Mouse (Mus musculus) c-Kit-positive CD71-positive TER-119-positive erythroid progenitor cells, embryonic 14.5 days (primary cell): Measurements from ENCODE around the gene Adamts17.

Experiments used
- DNase-seq: peaks from one replicate; pipeline ENCODE4 v3.0.0-alpha.2; 2013; ENCODE audit warnings: low spot score

Gene Adamts17

DNA sequence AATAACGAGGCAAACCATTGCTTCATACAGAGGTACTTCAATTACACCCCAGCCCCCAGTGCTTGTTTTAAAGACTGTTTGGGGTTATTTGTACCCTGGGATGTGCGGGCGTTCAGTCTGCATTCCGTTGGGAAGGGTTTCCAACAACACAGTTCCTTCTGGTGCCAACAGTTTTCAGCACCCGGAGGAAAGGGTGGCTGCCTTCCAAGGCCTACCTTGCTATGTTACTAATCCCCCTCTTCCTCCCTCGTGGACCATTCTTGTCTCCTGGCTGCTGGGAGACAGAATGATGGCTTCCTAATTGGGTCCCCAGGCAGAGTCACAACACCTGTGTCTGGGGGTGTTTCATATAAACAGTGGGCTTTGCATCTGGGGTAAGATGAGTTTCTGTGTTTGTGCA is 94.5 kb downstream of the Adamts17 start:
- no peak for DNase-seq

DNA sequence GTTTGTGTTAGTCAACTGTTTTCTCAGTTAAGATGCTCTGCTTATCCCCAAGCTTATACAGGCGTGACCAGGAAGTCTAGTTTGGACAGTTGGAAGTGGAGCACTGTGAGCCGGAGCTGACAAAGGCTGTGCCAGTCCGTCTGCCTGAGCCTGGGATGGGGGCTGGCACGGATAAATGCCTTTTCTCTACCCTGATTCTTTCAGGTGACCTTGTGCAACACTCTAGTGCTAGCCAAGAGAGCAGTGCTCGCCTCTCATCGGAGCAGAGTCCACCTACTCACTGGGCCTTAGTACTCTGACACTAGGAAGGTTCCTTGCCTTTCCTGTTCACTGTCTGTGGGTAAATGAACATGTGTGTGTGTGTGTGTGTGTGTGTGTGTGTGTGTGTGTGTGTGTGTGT is 95.5 kb downstream of the Adamts17 start:
- DNase-seq, result no peak

DNA sequence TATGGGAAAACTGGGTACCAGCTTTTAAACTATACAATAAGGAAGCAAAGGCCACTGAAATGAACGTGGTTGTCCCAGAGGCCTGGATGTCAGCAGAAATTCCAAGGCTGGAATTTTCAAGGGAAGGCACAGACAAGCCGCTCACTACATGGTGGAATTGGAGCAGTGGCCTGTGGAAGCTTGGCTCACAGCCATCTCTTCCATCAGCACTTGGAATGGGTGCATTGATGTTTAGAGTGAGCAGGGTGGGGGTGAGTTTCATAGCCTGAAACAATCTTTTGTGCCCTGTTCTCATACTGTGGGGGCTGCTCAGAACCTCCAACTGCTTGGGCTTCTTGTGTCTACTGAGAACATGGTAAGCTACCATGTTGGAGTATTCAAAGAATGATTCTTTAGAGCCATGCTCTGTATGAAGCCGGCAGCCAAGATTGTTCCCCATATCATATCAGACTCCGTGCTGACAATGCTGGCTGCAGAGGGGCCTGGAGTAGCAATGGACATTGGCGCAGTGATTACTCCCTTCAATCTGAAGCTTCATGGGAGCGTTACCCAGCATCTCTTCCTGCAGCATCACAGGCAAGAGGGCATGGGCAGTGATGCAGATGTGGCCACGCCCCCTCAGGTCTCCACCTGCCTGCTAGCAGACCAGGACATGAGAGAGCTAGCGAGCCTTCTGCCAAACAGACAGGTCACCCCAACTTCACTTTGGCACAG is 96.7 kb downstream of the Adamts17 start:
- no peak for DNase-seq

DNA sequence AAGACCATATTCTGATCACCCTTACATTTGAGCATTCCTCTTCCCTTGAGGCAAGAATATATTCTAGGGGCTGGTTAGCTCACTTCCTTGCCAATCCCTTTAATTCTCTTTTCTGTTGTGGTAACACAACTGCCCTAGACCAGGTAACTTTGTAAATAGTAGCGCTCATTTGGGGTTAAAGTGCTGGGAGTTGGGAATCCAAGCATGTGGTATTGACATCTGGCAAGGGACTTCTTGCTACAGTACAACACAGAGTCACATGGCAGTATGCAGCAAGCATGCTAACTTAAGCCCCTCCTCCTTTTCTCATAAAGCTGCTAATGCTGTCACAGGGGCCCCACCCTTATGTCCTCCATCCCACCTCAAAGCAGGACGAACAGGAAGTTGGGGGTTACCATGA is 97.4 kb downstream of the Adamts17 start:
- no peak for DNase-seq

DNA sequence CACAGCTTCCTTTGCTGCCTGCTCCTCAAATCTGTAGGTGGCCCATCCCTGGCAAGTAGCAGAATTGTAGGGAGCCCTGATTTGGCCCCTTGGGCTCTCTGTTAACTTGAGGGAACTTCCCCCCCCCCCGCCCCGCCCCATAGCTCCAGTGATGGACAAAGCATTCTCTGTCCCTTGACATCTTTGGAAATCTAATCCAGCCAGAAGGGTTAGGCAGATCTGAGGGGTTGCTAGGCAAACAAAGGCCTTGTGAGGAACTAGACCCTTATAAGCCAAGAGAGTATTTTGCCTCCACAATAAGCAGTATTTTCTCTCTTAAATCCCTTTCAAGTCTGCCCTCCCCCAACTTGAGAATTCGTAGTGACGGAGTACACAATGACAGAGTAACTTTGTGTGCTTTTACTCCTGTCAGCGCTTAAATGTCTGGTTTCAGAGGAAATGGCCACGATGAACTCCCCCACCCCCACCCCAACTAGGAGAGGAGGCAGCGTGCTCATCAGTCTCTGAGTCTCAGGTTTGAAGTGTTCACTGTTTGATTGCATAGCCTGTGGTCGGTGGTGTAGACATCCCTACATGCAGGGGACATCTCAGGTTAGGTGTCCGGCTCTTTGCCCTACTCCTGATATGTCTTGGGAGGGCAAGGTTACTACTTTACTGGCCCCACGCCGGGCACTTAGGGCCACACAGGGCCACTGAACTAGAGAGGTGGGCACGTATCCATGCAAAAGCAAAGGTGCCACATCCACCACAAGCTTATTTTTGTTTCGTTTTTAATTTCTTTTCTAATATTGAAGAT is 99.7 kb downstream of the Adamts17 start:
- DNase-seq, result no peak

DNA sequence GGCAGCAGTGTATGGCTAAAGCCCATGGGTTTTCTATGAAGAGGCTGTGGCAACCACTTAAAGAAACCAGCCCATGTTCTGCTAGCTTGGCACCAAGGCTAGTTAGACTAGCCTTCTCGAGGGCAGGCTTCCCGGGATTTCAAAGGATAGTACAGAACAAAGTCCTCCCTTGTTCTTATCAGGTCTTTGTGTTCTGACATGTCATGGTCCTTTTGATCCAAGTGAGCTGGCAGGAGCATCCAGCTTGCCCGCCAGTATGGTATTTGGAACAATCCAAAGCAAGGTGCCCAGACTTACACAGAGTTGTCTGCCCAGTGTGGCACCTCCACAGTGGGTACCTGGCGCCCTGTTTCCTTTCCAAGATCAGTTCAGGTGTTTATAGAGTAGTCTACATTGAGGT is 101.2 kb downstream of the Adamts17 start:
- DNase-seq, result no peak

DNA sequence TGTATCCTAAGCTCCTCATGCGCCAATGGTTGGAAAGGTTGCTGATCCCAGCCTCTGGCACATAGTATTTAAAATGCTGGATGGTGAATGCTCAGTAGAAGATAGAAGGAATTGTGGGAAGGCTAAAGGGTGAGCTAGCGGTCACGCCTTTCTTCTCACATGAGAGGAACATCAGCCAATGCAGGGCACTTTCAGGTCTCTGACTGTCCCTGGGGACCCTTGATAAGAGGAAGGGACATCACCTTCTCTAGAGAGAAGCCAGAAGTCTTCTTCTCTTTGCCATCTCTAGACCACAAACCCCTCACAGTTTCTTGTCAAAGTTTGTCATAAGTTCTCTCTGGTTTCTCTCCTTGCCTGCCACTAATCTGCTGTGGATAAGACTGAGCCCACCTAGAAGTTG is 109.5 kb downstream of the Adamts17 start:
- DNase-seq, result no peak

DNA sequence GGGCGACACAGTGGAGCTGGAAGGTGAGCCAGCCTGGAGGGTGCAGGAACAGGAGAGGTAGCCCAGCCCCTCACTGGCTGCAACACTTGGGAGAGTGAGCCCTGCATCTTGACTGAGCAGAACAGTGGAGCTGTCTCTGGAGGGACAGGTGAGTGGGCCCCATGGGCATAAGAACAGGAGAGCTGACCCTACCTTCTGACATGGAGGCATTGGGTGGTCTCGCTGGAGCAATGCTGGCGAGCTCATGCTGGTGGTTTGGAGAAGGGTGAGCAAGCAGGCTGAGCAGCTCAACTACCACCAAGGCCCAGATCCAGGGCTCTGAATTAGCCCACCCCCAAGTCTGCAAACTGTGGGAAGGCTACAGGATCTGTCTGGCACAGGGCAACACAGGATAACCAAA is 113.4 kb downstream of the Adamts17 start:
- no peak for DNase-seq

DNA sequence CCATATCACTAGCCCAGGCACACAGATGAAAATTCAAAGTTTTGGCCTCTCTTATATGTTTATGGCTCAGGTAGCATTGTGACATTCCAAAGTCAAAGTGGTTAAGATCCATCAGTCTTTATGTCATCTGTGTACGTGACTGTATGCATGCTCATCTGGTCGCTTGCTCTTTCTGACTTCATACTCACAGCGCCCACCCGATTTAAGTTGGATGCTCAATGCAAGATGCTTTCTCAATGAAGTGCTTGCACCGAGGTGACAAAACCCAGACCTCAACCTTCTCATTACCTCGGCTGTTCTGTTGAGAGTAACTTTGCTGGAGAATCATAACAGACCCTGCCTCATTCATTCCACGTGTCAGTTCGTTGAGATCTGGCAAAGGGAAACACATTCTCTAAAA is 114.5 kb downstream of the Adamts17 start:
- DNase-seq, result no peak

DNA sequence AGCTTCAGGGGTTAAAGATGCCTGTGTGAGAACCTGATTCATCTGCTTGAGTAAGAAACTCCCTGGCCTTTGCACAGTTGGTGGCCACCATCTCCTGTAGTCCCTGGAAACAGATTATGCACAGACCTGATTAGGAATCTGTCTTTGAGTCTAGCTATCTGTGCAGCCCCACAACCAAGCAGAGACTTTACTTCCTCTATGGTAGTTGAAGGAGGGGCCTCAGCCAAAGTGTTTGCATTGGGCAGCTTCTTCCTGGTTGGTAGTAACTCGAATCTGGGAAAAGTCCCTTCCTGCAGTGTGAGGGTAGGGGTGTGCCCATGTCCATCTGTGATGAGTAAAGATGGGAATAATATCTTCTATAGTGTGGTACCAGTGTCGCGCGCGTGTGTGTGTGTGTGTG is 115.2 kb downstream of the Adamts17 start:
- no peak for DNase-seq

DNA sequence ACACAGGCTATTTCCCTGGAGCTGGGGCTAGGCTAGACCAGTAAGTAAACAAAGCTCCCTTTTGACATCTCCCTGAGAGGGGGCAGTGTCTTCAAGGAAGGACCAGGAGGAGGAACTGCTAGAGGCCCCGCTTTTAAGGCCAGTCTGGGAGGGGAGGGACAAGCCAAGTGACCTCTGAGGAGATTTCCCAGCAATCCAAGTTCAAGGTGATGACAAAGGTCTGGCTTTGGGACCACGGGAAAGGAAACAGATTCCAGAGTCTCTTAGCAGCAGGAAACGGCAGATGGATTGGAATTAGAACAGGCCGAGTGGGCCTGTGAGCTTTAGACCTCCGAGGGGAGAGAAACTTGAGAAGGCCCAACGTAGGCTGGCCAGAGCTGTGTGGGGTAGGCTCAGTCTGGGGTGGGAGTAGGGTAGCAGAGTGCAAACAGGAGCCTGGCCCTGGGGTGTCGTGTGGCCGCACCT is 116.0 kb downstream of the Adamts17 start:
- DNase-seq, result no peak

DNA sequence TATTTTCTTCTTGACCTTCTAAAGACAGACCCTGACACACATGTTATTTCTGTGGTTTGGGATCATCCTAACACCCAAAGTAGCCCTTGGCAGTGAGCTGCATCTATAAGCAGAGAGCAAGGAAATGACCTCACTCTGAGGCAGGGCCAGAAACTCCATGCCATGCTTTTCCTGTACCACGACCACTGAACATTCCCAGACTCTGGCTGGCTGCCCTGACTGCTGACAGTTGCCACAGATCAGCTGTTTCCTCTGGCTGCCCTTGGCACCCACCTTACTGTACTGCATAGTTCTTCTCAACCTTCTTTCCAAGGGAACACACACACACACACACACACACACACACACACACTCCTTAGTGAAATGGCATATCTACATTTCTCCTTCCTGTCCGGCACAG is 116.4 kb downstream of the Adamts17 start:
- no peak for DNase-seq

DNA sequence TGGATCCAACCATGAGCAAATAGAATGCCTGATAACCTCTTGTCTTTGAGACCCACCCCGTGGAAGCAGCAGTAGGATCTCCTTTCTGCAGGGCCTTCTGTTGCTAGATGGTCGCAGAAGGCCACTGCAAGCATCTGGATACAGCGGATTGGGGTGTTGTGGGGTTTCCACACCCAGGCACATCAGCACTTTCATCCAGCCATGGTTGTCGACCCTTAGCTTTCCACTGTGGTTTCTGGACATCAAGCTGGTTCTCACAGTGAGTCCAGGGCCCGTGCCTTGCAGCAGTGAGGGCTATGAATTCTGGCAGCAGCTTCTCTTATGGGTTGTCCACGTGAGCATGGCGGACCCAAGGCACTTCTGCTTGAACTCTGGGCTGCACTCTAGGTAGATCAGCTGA is 118.2 kb downstream of the Adamts17 start:
- no peak for DNase-seq

DNA sequence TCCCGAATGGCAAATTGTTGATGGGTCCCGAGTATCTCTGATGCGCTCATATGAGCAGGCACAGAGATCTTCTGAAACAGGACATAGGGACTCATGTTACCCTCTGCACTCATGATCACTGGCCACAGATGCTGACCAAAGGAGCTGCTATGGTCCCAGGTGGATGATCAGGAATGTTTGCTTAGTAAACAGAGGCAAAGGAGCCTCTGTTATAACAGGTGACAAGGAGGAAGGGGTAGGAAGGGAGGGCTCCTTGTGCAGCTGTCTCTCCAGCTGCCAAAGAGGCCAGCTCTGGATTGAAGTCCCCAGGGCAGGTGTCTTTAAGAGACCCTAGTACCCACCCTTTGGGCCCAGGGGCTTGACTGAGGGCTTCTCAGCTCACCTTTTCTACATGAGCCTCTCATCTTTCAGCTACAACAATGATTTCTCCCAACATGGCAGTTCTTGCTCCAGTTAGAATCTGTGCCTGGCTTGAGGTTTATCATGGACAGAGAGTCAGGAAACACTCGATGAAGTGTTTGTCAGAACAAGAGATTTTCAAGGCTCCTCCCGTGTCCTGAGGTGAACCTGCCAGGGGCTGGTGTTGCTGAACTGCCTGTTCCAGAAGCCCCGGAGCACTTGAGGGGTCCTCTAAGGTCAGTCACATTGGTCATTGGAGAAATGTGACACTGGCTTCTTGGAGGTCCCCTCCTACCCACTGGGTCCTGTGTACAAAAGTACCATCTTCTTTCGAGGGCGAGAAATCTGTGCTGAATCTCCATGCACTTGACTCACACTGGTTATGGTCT is 120.9 kb downstream of the Adamts17 start:
- no peak for DNase-seq

DNA sequence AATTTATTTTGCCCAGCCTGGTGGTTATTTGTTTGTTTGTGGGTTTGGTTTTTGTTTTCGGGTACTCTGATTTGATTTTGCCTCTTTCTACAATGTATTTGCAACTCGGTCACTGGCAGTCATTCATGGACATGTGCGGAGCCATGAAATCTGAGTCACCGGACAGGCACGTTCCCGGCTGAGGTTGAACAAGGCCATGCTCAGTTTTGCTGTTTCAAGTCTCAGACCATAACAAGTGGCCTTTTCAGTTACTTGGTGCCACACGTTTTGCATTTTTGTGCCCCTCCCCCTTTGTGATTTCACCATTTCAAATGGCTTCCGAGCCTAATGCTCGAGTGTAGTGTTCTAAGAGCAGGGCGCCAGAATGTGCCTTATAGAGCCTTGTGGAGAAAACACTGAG is 123.2 kb downstream of the Adamts17 start:
- DNase-seq, result no peak

DNA sequence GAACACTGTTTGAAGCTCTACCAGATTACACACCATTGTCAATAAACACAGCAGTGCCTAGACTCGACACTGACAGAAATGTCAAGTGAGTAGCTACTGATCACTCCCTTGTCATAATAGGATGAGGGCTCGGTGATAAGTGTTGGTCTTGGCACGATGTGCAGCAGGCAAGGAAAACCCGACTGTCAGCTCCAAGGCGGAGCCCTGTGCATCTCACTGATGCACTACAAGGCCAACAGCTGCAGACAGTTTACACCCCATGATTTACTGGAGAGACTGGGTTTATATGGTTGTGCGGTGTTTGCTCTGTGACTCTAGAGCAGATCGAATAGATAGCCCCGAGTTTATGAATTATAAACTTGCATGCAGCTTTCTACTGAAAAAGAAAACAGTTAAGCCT is 124.0 kb downstream of the Adamts17 start:
- no peak for DNase-seq

DNA sequence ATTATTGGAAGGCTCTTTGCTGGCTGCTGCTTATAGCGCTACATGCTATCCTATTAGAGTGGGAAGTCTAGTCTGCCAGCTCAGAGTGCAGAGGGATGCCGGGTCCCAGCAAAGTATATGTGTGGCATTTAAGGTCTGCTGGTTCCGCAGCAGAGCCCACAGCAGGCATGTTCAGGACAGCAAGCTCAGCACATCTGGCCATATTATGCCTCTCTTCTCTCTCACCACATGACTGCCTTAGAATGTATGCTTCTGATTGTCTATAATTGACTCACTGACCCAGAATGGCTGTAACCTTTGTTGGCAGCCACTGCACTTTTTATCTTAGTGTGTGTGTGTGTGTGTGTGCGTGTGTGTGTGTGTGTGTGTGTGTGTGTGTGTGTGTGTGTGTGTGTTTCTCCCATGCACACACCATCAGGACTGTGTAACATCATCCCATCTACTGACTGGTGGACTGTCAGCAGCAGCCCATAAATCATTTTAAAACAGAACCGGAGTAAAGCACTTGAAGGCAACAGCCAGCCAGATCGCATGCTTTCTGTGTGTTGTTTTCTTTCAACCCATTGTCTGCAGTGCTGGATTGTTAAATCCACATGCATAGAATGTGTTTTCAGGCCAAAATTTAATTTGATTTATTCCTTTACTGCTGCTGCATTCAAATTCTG is 127.1 kb downstream of the Adamts17 start:
- no peak for DNase-seq

DNA sequence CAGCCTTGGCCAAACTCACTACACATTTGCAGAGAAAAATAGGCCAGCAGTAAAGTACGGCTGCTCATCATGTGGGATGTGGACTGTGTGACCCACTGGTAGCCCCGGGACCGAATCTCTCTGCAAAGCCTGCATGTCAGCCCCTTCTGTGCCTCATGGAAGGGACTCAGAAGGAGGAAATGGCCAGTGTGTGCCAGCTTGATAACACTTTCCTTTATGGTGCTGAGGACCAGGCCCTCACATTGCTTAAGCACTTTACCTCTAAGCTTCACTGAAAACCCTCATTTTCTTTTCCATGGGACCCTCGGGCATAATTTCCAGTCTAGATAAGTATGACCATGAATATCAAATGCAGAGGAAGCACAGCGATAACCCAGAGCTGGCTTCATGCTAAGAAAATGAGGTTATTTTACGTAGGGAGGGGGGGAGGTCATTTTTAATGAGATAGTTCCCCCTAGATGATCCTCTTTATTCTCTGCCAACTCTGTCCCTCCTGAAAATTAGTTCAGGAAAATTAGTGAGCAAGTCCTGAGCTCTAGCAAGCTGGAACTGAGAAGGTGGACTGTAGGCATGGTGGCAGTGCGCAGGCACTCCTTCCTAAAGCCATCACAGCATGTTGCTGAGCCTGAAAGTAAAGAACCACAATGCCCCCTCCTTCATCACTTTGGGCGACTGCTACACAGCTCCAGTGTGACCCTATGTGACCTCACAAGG is 127.8 kb downstream of the Adamts17 start:
- no peak for DNase-seq

DNA sequence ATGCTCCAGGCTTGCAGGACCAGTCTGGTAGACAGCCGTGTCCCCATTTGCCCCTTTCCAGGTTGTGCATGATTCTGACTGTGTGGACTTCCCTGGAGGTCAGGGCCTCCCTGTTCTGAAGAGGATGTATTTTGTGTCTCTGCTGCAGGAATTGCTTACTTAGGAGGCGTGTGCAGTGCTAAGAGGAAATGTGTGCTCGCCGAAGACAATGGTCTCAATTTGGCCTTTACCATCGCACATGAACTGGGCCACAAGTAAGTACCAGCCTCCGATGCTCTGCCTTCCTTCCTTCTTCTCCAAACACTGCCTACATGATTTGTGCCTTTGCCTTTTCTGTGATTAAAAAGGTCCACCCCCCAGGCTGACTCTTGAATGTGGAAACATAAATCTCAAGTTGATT is 129.1 kb downstream of the Adamts17 start:
- no peak for DNase-seq

DNA sequence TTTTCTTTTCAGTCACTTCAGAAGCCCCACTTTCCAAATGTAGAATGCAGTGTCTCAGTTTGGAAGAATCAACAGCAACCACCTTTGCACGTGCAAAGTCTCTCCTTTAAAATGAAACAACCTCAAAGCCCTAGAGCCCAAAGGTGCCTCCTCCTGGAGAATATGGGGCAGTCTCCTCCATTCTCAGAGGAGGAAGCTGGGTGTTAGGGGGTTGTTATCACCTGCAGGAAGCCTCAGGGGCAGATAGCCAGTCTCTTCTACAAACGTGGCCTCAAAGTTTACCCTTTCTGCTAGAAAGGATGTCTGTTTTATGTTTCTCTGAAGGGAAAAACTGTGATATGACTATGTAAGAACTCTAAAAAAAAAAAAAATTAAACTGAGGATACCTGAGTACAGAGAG is 129.7 kb downstream of the Adamts17 start:
- no peak for DNase-seq

DNA sequence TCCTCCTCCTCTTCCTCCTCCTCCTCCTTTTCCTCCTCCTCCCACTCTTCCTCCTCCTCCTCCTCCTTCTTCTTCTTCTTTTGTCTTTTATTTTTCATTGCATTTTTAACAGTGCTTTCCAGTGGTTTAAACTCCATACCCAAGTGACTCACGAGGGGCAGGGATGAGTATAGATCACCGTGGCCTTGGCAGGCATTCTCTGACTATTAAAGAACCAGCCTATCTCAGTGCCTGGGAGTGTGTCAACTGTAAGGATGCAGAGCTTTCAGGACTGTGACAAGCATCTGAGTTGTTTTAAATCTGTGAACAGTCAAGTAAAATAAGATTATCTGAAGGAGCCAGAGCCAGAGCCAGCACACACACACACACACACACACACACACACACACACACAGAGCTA is 130.7 kb downstream of the Adamts17 start:
- DNase-seq, result no peak

DNA sequence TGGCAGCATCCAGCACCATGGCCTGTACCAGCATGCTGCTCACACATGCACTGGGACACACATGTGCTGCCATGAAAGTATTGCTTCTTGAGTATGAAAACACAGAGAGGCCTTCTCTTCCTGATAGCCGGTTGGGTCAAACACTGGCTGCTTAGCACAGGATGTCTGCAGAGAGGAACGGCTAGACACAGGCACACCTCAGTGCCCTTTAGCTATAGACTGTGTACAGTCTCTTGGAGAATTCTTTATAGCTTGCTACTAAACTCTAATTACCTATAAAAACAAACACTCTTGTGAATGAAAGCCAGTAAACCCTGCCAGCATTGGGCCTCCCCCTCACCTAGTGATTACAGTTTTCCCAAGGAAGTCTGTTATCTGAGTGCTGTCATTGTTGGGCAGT is 131.4 kb downstream of the Adamts17 start:
- no peak for DNase-seq
